Mouse (Mus musculus): ENCODE results near the gene Grik4.

DNA sequence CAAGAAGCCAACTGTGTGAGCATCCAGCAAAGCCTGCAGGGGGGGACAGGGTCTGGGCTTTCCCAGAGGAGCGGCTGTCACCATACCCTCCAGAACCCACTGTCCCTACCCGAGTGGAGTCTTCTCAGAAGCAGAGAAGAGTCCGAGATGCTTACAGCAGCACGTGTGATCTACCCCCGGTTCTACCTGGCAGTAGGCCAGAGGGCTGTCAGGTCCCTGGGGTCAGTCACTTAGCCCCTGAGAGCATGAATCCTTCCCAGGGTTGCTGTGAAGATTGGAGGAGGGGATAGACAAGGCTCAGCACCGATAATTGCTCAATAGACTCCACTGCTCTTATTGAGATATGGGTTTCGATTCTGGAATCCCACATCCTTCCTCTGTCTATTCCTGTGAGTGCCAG, 366.2 kb downstream of the Grik4 start:
- TF ChIP-seq CTCF (IDR thresholded peaks at IDR 0.05; ENCODE audit: borderline replicate concordance, control insufficient read depth, extremely low read depth, insufficient read depth, low read length, poor library complexity) (no peak), POLR2A (IDR thresholded peaks at IDR 0.05; ENCODE audit: control insufficient read depth, extremely low read depth, insufficient read depth, low read length, poor library complexity) (no peak)

Data from thymus, adult 2 months (tissue).